Mouse (Mus musculus): ENCODE data around the gene Mndal.
"Not testable (repeated sequence)": the region's sequence is repeated elsewhere in the genome, so short reads cannot be mapped to it uniquely, and the experiment has no call there.

- TF ChIP-seq TBP (conservative IDR thresholded peaks at IDR 0.05; ENCODE audit: low read depth, low read length); CTCF (conservative IDR thresholded peaks at IDR 0.05 in 1 of 2, IDR thresholded peaks at IDR 0.05 in 1 of 2; ENCODE audit: low read depth in 2 of 2, low read length in 2 of 2); POLR2A (IDR thresholded peaks at IDR 0.05; ENCODE audit: low read depth, low read length); E2F4 (IDR thresholded peaks at IDR 0.05; ENCODE audit: insufficient replicate concordance, low read depth, low read length); RCOR1 (conservative IDR thresholded peaks at IDR 0.05; ENCODE audit: low read depth, low read length): not testable (repeated sequence)
Observed at GRCm38 (mm10) chr1:173959998-173960397, 17.7 kb upstream of the Mndal start.
